Mouse (Mus musculus) heart, postnatal 0 days (tissue): Measurements from ENCODE around the gene Tssk4.

Source experiments
- CTCF ChIP-seq: IDR thresholded peaks from 2 replicates; pipeline ENCODE4 v1.5.1; 2016; ENCODE audit warnings: antibody characterized with exemption, control low read depth, low read depth
- EP300 ChIP-seq: IDR thresholded peaks from 2 replicates; pipeline ENCODE4 v1.6.1; 2016; ENCODE audit warnings: antibody characterized with exemption, low read depth

DNA sequence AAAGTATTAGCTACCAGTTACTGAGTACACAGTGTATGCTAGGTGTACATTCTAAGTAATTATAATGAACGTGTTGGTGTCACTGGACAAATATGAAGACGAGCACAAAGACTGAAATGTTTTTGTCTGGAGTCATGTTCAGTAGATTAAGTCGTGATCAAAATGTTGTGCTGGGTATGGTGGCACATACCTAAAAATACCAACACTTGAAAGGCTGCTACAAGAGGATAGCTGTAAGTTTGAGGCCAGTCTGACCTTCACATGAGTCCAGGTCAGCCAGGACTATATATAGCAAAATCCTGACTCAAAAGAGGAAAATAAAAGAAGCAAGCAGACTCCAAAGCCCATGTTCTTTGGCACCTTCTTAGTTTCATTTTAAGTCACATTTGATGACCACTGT, 7.0 kb downstream of the Tssk4 start:
- TF ChIP-seq CTCF = no peak
- no peak for TF ChIP-seq EP300
